Mouse (Mus musculus): ENCODE results near the gene Hsd17b1. TPM values are rescaled to one million over a fixed set of nuclear protein-coding genes. Genes with fewer than 3 reads are reported as not detected.

Hsd17b1 gene
- total RNA-seq, 1 experiment from 2014 or later, result not detected

- ATAC-seq (replicated peaks in 1 of 2; ENCODE audit: insufficient read depth in 1 of 2, low FRiP score in 2 of 2, low TSS enrichment in 1 of 2, low read depth in 1 of 2, poor library complexity in 2 of 2, severe bottlenecking in 2 of 2), result peak; percentile 1 to 6; a peak in 1 of 4 replicates
These were observed 1.5 kb downstream of the Hsd17b1 start for GRCm38 (mm10) chr11:101079746-101080145.

- no peak for ATAC-seq (replicated peaks in 1 of 2; ENCODE audit: insufficient read depth in 1 of 2, low FRiP score in 2 of 2, low TSS enrichment in 1 of 2, low read depth in 1 of 2, poor library complexity in 2 of 2, severe bottlenecking in 2 of 2)
These were observed 2.2 kb downstream of the Hsd17b1 start for GRCm38 (mm10) chr11:101080421-101080820.

DNA sequence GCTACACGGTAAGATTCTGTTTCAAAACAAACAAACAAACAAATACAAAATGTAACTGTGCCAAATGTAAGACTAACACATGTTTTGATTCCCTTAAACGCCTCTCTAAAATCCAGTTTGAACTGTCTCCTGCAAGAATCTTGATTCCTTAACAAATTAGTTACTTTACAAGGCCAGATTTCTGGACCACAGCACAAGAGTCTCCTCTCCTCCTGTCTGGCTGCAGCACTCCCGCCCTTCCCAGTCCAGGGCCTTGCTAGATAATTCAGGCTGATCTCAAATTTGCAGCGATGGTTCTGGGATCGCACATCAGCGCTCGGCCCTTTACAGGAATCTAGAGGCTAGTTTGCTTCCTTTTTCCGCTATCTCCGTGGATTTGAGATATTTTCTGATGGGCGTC, 3.4 kb downstream of the Hsd17b1 start:
- ATAC-seq (replicated peaks in 1 of 2; ENCODE audit: insufficient read depth in 1 of 2, low FRiP score in 2 of 2, low TSS enrichment in 1 of 2, low read depth in 1 of 2, poor library complexity in 2 of 2, severe bottlenecking in 2 of 2), result no peak

DNA sequence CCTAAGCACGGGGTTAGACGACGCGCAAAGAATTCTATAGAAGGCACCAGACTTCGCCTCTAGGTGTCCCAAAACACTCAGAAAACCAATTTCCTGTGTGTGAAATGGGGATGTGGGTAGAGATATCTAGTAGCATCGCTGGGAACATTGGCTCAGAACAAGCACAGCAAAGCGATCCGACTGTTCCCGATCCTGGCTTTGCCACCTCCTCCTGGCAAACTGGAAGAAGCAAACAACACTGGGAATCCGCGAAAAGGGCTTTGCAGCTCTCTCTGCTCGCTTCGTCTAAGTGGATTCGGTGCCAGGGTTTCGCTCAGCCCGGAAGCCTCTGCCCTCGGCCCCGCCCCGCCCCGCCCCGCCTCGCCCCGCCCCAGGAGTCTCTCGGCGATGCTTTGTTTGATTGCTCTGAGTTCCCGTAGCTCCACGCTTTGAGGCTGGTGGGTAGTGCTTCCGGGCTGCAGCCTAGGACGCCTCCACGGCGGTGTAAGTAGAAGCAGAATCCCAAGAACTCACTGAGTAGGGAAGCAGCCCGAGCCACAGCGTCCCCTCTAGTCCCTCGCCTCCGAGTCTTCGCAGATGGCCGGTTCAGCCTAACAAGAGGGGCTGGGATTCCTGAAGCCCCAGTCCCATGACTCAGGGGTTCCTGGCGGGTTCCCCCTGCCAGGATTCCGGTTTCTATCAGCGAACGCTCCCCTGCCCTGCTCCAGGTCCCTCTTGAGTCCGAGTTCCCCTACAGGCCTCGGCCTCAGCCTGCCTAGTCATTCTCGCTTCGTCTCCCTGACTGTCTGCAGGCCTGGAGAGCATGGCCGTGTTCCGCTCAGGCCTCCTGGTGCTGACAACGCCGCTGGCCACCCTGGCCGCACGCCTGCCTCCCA, 4.2 kb downstream of the Hsd17b1 start, which contains the start of gene Coasy:
Coasy (plus strand) TSS at position 358 of the 875 bp plus-strand sequence.
- ATAC-seq (replicated peaks in 1 of 2; ENCODE audit: insufficient read depth in 1 of 2, low FRiP score in 2 of 2, low TSS enrichment in 1 of 2, low read depth in 1 of 2, poor library complexity in 2 of 2, severe bottlenecking in 2 of 2), result peak; percentile 61 to 70

DNA sequence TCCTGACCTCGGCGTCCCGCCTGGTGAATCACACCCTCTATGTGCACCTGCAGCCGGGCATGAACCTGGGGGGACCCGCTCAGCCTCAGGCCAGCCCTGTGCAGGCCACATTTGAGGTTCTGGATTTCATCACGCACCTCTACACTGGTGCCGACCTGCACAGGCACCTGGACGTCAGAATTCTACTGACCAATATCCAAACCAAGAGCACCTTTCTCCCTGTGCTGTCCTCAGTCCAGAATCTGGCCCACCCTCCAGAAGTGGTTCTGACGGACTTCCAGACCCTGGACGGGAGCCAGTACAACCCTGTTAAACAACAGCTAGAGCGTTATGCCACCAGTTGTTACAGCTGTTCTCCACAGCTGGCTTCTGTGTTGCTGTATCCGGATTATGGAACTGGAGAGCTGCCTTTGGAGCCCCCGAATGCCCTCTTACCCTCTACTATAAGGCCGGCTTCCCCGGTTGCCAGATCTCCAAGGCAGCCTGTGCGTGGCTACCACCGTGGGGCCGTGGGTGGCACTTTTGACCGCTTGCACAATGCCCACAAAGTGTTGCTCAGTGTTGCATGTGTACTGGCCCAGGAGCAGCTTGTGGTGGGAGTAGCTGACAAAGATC, 5.0 kb downstream of the Hsd17b1 start:
- no peak for ATAC-seq (replicated peaks in 1 of 2; ENCODE audit: insufficient read depth in 1 of 2, low FRiP score in 2 of 2, low TSS enrichment in 1 of 2, low read depth in 1 of 2, poor library complexity in 2 of 2, severe bottlenecking in 2 of 2)

- ATAC-seq (replicated peaks in 1 of 2; ENCODE audit: insufficient read depth in 1 of 2, low FRiP score in 2 of 2, low TSS enrichment in 1 of 2, low read depth in 1 of 2, poor library complexity in 2 of 2, severe bottlenecking in 2 of 2), result no peak
These were observed 6.0 kb downstream of the Hsd17b1 start for GRCm38 (mm10) chr11:101084246-101084645.

DNA sequence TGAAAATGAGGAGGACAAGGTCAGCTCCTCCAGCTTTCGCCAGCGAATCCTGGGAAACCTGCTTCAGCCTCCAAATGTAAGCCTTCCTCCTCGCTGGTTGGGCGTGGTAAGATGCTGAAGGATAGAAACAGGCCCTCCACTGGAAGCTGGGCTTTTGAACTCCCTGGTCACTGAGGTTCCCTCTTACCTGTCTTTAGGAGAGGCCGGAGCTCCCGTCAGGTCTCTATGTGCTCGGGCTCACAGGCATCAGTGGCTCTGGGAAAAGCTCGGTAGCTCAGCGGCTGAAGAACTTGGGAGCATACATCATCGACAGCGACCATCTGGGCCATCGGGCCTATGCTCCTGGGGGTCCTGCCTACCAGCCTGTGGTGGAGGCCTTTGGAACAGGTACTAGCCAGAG, 6.6 kb downstream of the Hsd17b1 start:
- no peak for ATAC-seq (replicated peaks in 1 of 2; ENCODE audit: insufficient read depth in 1 of 2, low FRiP score in 2 of 2, low TSS enrichment in 1 of 2, low read depth in 1 of 2, poor library complexity in 2 of 2, severe bottlenecking in 2 of 2)

GRCm38 (mm10) chr11:101085617-101086322, 7.6 kb downstream of the Hsd17b1 start:
- no peak for ATAC-seq (replicated peaks in 1 of 2; ENCODE audit: insufficient read depth in 1 of 2, low FRiP score in 2 of 2, low TSS enrichment in 1 of 2, low read depth in 1 of 2, poor library complexity in 2 of 2, severe bottlenecking in 2 of 2)

- no peak for ATAC-seq (replicated peaks in 1 of 2; ENCODE audit: insufficient read depth in 1 of 2, low FRiP score in 2 of 2, low TSS enrichment in 1 of 2, low read depth in 1 of 2, poor library complexity in 2 of 2, severe bottlenecking in 2 of 2)
These were observed 8.1 kb downstream of the Hsd17b1 start for GRCm38 (mm10) chr11:101086323-101086674.

DNA sequence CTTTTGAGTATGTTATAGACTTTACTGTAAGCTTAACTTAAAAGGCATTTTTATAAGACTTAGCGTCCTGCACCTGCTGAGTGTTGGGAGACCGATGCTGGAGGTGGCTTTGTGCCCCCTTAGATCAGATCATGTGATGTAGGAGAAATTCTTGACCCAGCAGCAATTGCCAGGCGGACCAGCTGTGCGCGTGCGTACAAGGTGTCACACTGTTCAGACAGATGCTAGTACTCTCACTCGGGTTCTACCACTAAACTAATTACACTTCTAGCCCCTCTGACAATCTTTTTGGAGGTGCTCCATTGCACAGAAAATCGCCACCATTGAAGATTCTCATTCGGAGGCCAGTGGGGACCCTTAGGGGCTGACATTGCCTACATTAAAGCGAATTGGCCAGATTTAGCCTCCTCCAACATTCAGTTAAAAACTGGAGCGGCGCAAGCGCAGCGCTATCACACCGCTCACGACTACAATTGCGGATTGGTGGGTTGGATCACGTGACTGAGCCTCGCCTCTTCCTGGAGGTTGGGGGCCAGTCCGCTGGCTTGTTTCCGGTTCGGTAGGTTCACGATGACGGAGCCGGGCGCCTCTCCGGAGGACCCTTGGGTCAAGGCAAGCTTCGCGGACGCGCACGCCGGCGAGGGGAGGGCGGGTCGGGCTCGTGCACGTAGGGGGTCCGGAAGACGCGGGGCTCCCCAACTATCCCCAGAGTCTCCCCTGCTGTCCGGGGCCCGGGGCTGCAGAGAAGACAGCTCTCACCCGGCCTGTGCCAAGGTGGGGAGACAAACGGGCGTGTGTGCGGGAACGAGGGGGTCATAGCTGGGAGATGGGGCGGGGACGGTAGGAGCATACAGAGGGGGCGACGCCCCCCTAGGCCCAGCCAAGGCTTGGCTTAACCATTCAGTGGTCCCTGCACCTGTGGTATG, 8.8 kb downstream of the Hsd17b1 start, which contains the start of gene Mlx:
Mlx (plus strand) TSS at position 522 of the 926 bp plus-strand sequence.
- ATAC-seq (replicated peaks in 1 of 2; ENCODE audit: insufficient read depth in 1 of 2, low FRiP score in 2 of 2, low TSS enrichment in 1 of 2, low read depth in 1 of 2, poor library complexity in 2 of 2, severe bottlenecking in 2 of 2), result peak; percentile 70 to 78

GRCm38 (mm10) chr11:101087682-101088055, 9.5 kb downstream of the Hsd17b1 start:
- ATAC-seq (replicated peaks in 1 of 2; ENCODE audit: insufficient read depth in 1 of 2, low FRiP score in 2 of 2, low TSS enrichment in 1 of 2, low read depth in 1 of 2, poor library complexity in 2 of 2, severe bottlenecking in 2 of 2), result no peak

GRCm38 (mm10) chr11:101089931-101090330, 11.7 kb downstream of the Hsd17b1 start:
- no peak for ATAC-seq (replicated peaks in 1 of 2; ENCODE audit: insufficient read depth in 1 of 2, low FRiP score in 2 of 2, low TSS enrichment in 1 of 2, low read depth in 1 of 2, poor library complexity in 2 of 2, severe bottlenecking in 2 of 2)

- ATAC-seq (replicated peaks in 1 of 2; ENCODE audit: insufficient read depth in 1 of 2, low FRiP score in 2 of 2, low TSS enrichment in 1 of 2, low read depth in 1 of 2, poor library complexity in 2 of 2, severe bottlenecking in 2 of 2), result no peak
These were observed 16.7 kb downstream of the Hsd17b1 start for GRCm38 (mm10) chr11:101094930-101095313.

- ATAC-seq (replicated peaks in 1 of 2; ENCODE audit: insufficient read depth in 1 of 2, low FRiP score in 2 of 2, low TSS enrichment in 1 of 2, low read depth in 1 of 2, poor library complexity in 2 of 2, severe bottlenecking in 2 of 2), result peak; percentile 97 to 99
These were observed 17.3 kb downstream of the Hsd17b1 start, which contains the start of gene Psmc3ip for GRCm38 (mm10) chr11:101095314-101096024. Gene Psmc3ip (minus strand): TSS chr11:101095436.

DNA sequence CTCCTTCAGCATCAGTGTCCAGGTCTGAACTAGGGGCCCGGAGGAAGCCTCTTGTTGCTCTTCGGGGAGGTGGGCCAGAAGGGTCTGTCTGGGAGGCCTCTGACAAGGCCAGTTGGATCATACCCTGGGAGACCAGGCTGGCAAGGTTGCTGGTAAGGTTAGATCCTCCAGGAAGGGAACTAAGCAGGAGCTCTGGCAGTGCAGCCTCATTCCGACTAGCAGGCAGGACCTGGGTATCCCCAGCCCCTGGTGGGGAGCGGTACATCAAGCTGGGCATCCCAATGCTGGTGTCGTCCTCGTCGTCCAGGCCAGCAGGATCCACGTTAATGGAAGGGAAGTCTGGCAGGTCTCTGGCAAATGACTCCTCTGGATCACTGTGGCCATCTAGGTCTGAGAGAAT, 20.0 kb downstream of the Hsd17b1 start:
- no peak for ATAC-seq (replicated peaks in 1 of 2; ENCODE audit: insufficient read depth in 1 of 2, low FRiP score in 2 of 2, low TSS enrichment in 1 of 2, low read depth in 1 of 2, poor library complexity in 2 of 2, severe bottlenecking in 2 of 2)

DNA sequence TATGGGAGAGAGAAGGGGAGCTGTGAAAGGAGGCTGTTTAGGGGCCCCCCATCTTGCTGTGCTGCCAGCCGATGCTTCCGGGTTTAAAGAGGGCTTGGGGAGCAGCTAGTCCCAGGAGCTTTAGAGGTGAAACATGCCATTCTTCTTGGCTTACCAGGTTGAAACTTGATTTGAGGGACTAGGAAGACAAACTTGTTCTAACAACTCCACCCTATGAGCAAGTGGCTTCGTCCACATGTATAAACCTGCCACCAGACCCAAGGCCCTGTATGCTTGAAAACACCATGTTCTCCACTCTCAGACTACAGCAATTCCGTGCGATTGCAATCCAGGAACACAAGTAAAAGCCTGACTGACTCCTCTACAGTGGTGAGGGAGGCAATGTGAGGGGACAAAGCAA, 24.8 kb downstream of the Hsd17b1 start:
- no peak for ATAC-seq (replicated peaks in 1 of 2; ENCODE audit: insufficient read depth in 1 of 2, low FRiP score in 2 of 2, low TSS enrichment in 1 of 2, low read depth in 1 of 2, poor library complexity in 2 of 2, severe bottlenecking in 2 of 2)

All from hematopoietic stem cell, adult 5-6 weeks (primary cell).